Mouse (Mus musculus) stomach, postnatal 0 days (tissue): ENCODE measurements around the gene Cryba4. TPM values are rescaled to one million over a fixed set of nuclear protein-coding genes. Genes with fewer than 3 reads are reported as not detected.

Source experiments
- ATAC-seq: fragments of 200-750 bp; cut with Nextera tagmentation; 2 replicates; pipeline ENCODE4 v1.8.0; 2017; ENCODE audit not compliant: low FRiP score, low TSS enrichment
- DNase-seq: peaks from one replicate; pipeline ENCODE4 v3.0.0-alpha.2; 2016; ENCODE audit warnings: low spot score
- H3K27ac ChIP-seq: fragments of 300-500 bp; sonication (generic); replicated peaks from 2 replicates; pipeline ENCODE4 v1.5.1; 2014; ENCODE audit warnings: mild to moderate bottlenecking, control low read depth
- H3K27me3 ChIP-seq: fragments of 300-500 bp; sonication (generic); 2 replicates; pipeline ENCODE4 v1.6.1; 2014; ENCODE audit warnings: low read length; ENCODE audit not compliant: control insufficient read depth, insufficient read depth
- H3K36me3 ChIP-seq: fragments of 300-500 bp; sonication (generic); 2 replicates; pipeline ENCODE4 v1.6.1; 2014; ENCODE audit warnings: low read length, mixed read lengths; ENCODE audit not compliant: control insufficient read depth, insufficient read depth
- H3K4me1 ChIP-seq: fragments of 300-500 bp; sonication (generic); replicated peaks from 2 replicates; pipeline ENCODE4 v1.6.1; 2014; ENCODE audit warnings: antibody characterized with exemption; ENCODE audit not compliant: control insufficient read depth, insufficient read depth
- H3K4me2 ChIP-seq: fragments of 300-500 bp; sonication (generic); replicated peaks from 2 replicates; pipeline ENCODE4 v1.6.1; 2014; ENCODE audit warnings: low read depth, mild to moderate bottlenecking, control low read depth, moderate library complexity
- H3K4me3 ChIP-seq: fragments of 300-500 bp; sonication (generic); 2 replicates; pipeline ENCODE4 v1.5.1; 2014; ENCODE audit warnings: low read depth, low read length, control low read depth
- H3K9ac ChIP-seq: fragments of 300-500 bp; sonication (generic); 2 replicates; pipeline ENCODE4 v1.6.1; 2014; ENCODE audit warnings: mild to moderate bottlenecking, low read length, control low read depth, mixed read lengths
- H3K9me3 ChIP-seq: fragments of 300-500 bp; sonication (generic); 2 replicates; pipeline ENCODE4 v1.6.1; 2016; ENCODE audit warnings: low read length; ENCODE audit not compliant: control insufficient read depth
- CTCF ChIP-seq: IDR thresholded peaks from 2 replicates; pipeline ENCODE4 v1.5.1; 2016; ENCODE audit warnings: antibody characterized with exemption, low read depth, mild to moderate bottlenecking, moderate library complexity
- EP300 ChIP-seq: optimal IDR thresholded peaks from 2 replicates; pipeline ENCODE3; 2016; ENCODE audit warnings: antibody characterized with exemption
- WGBS: fragments of 180-500 bp; shearing (Covaris S2); extraction: QIAGEN DNeasy Blood & Tissue Kit; methylation state at CpG from one replicate; pipeline ENCODE4 v1.1.7; 2014; 5-methylcytosine and 5-hydroxymethylcytosine counted together
- polyA plus RNA-seq: library from polyadenylated mRNA; unstranded; fragments of >200 nt; fragmentation: Nextera tagmentation; extraction: Ambion mirVana; gene quantifications from 2 replicates; pipeline ENCODE4 v1.2.1, GENCODE M21; 2015

Gene Cryba4
- polyA plus RNA-seq, 1 experiment from 2014 or later: 2.2 TPM

- 73% methylated on average over 2 of the region's 2 CpGs for WGBS
Measured at GRCm38 (mm10) chr5:112241849-112242248, 10.5 kb downstream of the Cryba4 start.

GRCm38 (mm10) chr5:112240761-112241160 is 11.6 kb downstream of the Cryba4 start:
- no peaks in the 10 kb centered on the region for H3K9me3 ChIP-seq
- no peak overlapping the region for H3K4me3 ChIP-seq
- H3K36me3 ChIP-seq: no peaks in the 10 kb centered on the region
- H3K27ac ChIP-seq: no peak overlapping the region
- H3K4me1 ChIP-seq: no peaks in the 10 kb centered on the region
- no peaks in the 10 kb centered on the region for H3K27me3 ChIP-seq
- H3K9ac ChIP-seq: no peak overlapping the region
- TF ChIP-seq CTCF: peak; percentile 99
- TF ChIP-seq EP300: no peak
- H3K4me2 ChIP-seq: peak overlapping the region; percentile 27; the same call in 1 of the 2 replicates
- ATAC-seq: peak; percentile 71
- peak; percentile 87 for DNase-seq
- WGBS: 1% methylated on average over 10 of the region's 10 CpGs

More at GRCm38 (mm10) chr5:112241849-112242248, 10.5 kb downstream of the Cryba4 start:
- TF ChIP-seq CTCF (no peak), EP300 (no peak)
- Histone ChIP-seq H3K4me1 (no peaks in the 10 kb centered on the region), H3K4me3 (no peak overlapping the region), H3K27me3 (no peaks in the 10 kb centered on the region), H3K9ac (no peak overlapping the region), H3K9me3 (no peaks in the 10 kb centered on the region), H3K4me2 (no peak overlapping the region), H3K27ac (no peak overlapping the region), H3K36me3 (no peaks in the 10 kb centered on the region)
- DNase-seq: no peak
- no peak for ATAC-seq

GRCm38 (mm10) chr5:112238781-112239482 is 13.4 kb downstream of the Cryba4 start:
- Histone ChIP-seq H3K36me3 (no peaks in the 10 kb centered on the region), H3K4me2 (no peak overlapping the region), H3K9ac (no peak overlapping the region), H3K27me3 (no peaks in the 10 kb centered on the region), H3K9me3 (no peaks in the 10 kb centered on the region), H3K4me1 (no peaks in the 10 kb centered on the region), H3K27ac (no peak overlapping the region), H3K4me3 (no peak overlapping the region)
- DNase-seq: no peak
- WGBS: 64% methylated on average over 3 of the region's 3 CpGs
- ATAC-seq: no peak
- TF ChIP-seq EP300 (no peak), CTCF (no peak)

GRCm38 (mm10) chr5:112237866-112238570 is 14.3 kb downstream of the Cryba4 start:
- ATAC-seq (no peak), DNase-seq (no peak)
- Histone ChIP-seq H3K27me3 (no peaks in the 10 kb centered on the region), H3K4me1 (no peaks in the 10 kb centered on the region), H3K4me2 (no peak overlapping the region), H3K36me3 (no peaks in the 10 kb centered on the region), H3K9me3 (no peaks in the 10 kb centered on the region), H3K9ac (no peak overlapping the region), H3K4me3 (no peak overlapping the region), H3K27ac (no peak overlapping the region)
- TF ChIP-seq CTCF (no peak), EP300 (no peak)
- 54% methylated on average over 9 of the region's 9 CpGs for WGBS

GRCm38 (mm10) chr5:112237439-112237838 is 14.9 kb downstream of the Cryba4 start:
- H3K9ac ChIP-seq: no peak overlapping the region
- ATAC-seq: peak; percentile 66
- no peaks in the 10 kb centered on the region for H3K36me3 ChIP-seq
- 4% methylated on average over 16 of the region's 16 CpGs for WGBS
- no peaks in the 10 kb centered on the region for H3K4me1 ChIP-seq
- H3K27me3 ChIP-seq: no peaks in the 10 kb centered on the region
- no peak for TF ChIP-seq CTCF
- no peak overlapping the region for H3K4me2 ChIP-seq
- H3K4me3 ChIP-seq: no peak overlapping the region
- no peak overlapping the region for H3K27ac ChIP-seq
- peak; percentile 50 for DNase-seq
- H3K9me3 ChIP-seq: no peaks in the 10 kb centered on the region

GRCm38 (mm10) chr5:112236631-112237030 is 15.7 kb downstream of the Cryba4 start:
- Histone ChIP-seq H3K9ac (no peak overlapping the region), H3K9me3 (no peaks in the 10 kb centered on the region), H3K4me1 (no peaks in the 10 kb centered on the region), H3K4me3 (no peak overlapping the region), H3K36me3 (no peaks in the 10 kb centered on the region), H3K4me2 (no peak overlapping the region), H3K27me3 (no peaks in the 10 kb centered on the region), H3K27ac (no peak overlapping the region)
- DNase-seq: no peak
- no peak for TF ChIP-seq EP300
- no peak for TF ChIP-seq CTCF
- 72% methylated on average over 2 of the region's 2 CpGs for WGBS
- ATAC-seq: no peak
